Mouse (Mus musculus) myocyte (in vitro differentiated cells): Measurements from ENCODE around the gene Sox6. TPM values are rescaled to one million over a fixed set of nuclear protein-coding genes. Genes with fewer than 3 reads are reported as not detected.

Experiments
- H3K27me3 ChIP-seq: one replicate; pipeline ENCODE4 v1.6.1; 2011; ENCODE audit not compliant: control insufficient read depth, insufficient read depth, insufficient read length
- H3K36me3 ChIP-seq: one replicate; pipeline ENCODE4 v1.6.1; 2011; ENCODE audit not compliant: control insufficient read depth, insufficient read depth
- H3K4me2 ChIP-seq: one replicate; pipeline ENCODE4 v1.6.1; 2011; ENCODE audit warnings: low read depth, control low read depth
- H3K4me3 ChIP-seq: one replicate; pipeline ENCODE4 v1.5.1; 2011; ENCODE audit warnings: mild to moderate bottlenecking, control low read depth, moderate library complexity
- H3K79me2 ChIP-seq: one replicate; pipeline ENCODE4 v1.6.1; 2011; ENCODE audit not compliant: control insufficient read depth, insufficient read depth
- H3ac ChIP-seq: one replicate; pipeline ENCODE4 v1.6.1; 2011; ENCODE audit not compliant: control insufficient read depth, insufficient read length
- CEBPB ChIP-seq: IDR thresholded peaks from 2 replicates; pipeline ENCODE4 v1.6.1; 2011; ENCODE audit warnings: mild to moderate bottlenecking, moderate library complexity; ENCODE audit not compliant: poor library complexity, insufficient read depth, severe bottlenecking
- E2F4 ChIP-seq: IDR thresholded peaks from one replicate; pipeline ENCODE4 v1.6.1; 2011; ENCODE audit warnings: mild to moderate bottlenecking, control low read depth, moderate library complexity; ENCODE audit not compliant: insufficient read depth
- MAX ChIP-seq: IDR thresholded peaks from one replicate; pipeline ENCODE4 v1.6.1; 2011; ENCODE audit warnings: low read depth, mild to moderate bottlenecking, control low read depth
- MYOD1 ChIP-seq, 3 experiments: IDR thresholded peaks; one replicate each; pipeline ENCODE4 v1.6.1; 2011; ENCODE audit warnings: control low read depth in 2 of 3, low read depth in 2 of 3, mild to moderate bottlenecking in 2 of 3, moderate library complexity in 1 of 3; ENCODE audit not compliant: insufficient read length in 2 of 3, control insufficient read depth in 1 of 3
- MYOG ChIP-seq, 3 experiments: IDR thresholded peaks; one replicate each; pipeline ENCODE4 v1.6.1; 2011; ENCODE audit warnings: control low read depth in 2 of 3, low read depth in 2 of 3, mild to moderate bottlenecking in 2 of 3; ENCODE audit not compliant: insufficient read length in 2 of 3, control insufficient read depth in 1 of 3, insufficient read depth in 1 of 3
- POLR2A ChIP-seq: IDR thresholded peaks from one replicate; pipeline ENCODE4 v1.6.1; 2011; ENCODE audit warnings: low read depth, mild to moderate bottlenecking, control low read depth, moderate library complexity; ENCODE audit not compliant: insufficient read length
- POLR2AphosphoS2 ChIP-seq: IDR thresholded peaks from one replicate; pipeline ENCODE4 v1.6.1; 2011; ENCODE audit warnings: low read depth, control low read depth; ENCODE audit not compliant: insufficient read length
- REST ChIP-seq: IDR thresholded peaks from one replicate; pipeline ENCODE4 v1.6.1; 2011; ENCODE audit warnings: mild to moderate bottlenecking, control low read depth, moderate library complexity; ENCODE audit not compliant: insufficient read depth, insufficient read length
- SRF ChIP-seq: IDR thresholded peaks from one replicate; pipeline ENCODE4 v1.6.1; 2011; ENCODE audit warnings: low read depth; ENCODE audit not compliant: control insufficient read depth, insufficient read length
- TCF12 ChIP-seq: IDR thresholded peaks from one replicate; pipeline ENCODE4 v1.6.1; 2011; ENCODE audit warnings: mild to moderate bottlenecking, control low read depth; ENCODE audit not compliant: poor library complexity, insufficient read depth, severe bottlenecking
- TCF3 ChIP-seq: IDR thresholded peaks from one replicate; pipeline ENCODE4 v1.6.1; 2011; ENCODE audit warnings: low read depth, control low read depth; ENCODE audit not compliant: insufficient read length
- USF1 ChIP-seq: IDR thresholded peaks from one replicate; pipeline ENCODE4 v1.6.1; 2011; ENCODE audit warnings: low read depth, mild to moderate bottlenecking, control low read depth, moderate library complexity
- polyA plus RNA-seq: library from polyadenylated mRNA; unstranded; fragments of >200 nt; fragmentation: generic; extraction: Trizol; gene quantifications from one replicate; pipeline ENCODE4 v1.2.1, GENCODE M21; 2012; ENCODE audit warnings: missing spikeins

Sox6 gene
- polyA plus RNA-seq, 1 experiment: 0.11 TPM

GRCm38 (mm10) chr7:115539003-115539402 is 499.6 kb downstream of the Sox6 start:
- no peaks in the 10 kb centered on the region for H3K79me2 ChIP-seq
- TF ChIP-seq USF1 (no peak), E2F4 (no peak), MYOG (IDR thresholded peaks at IDR 0.05; ENCODE audit: control insufficient read depth in 1 of 3, insufficient read depth in 1 of 3, insufficient read length in 2 of 3, low read depth in 2 of 3) (no peak), POLR2AphosphoS2 (no peak), TCF12 (no peak), TCF3 (no peak), POLR2A (no peak), SRF (no peak), CEBPB (no peak), REST (no peak), MYOD1 (IDR thresholded peaks at IDR 0.05; ENCODE audit: control insufficient read depth in 1 of 3, insufficient read length in 2 of 3, low read depth in 2 of 3) (no peak), MAX (no peak)
- no peaks in the 10 kb centered on the region for H3K27me3 ChIP-seq
- no peak overlapping the region for H3ac ChIP-seq
- H3K4me2 ChIP-seq: no peak overlapping the region
- no peaks in the 10 kb centered on the region for H3K36me3 ChIP-seq
- H3K4me3 ChIP-seq: no peak overlapping the region

- TF ChIP-seq POLR2A: no peak
- no peak for TF ChIP-seq E2F4
- TF ChIP-seq MYOG (IDR thresholded peaks at IDR 0.05; ENCODE audit: control insufficient read depth in 1 of 3, insufficient read depth in 1 of 3, insufficient read length in 2 of 3, low read depth in 2 of 3): no peak
- no peak for TF ChIP-seq MAX
- TF ChIP-seq MYOD1 (IDR thresholded peaks at IDR 0.05; ENCODE audit: control insufficient read depth in 1 of 3, insufficient read length in 2 of 3, low read depth in 2 of 3): no peak
- no peak for TF ChIP-seq TCF3
- TF ChIP-seq REST: no peak
- TF ChIP-seq USF1: no peak
- TF ChIP-seq SRF: no peak
- H3K4me3 ChIP-seq: no peak overlapping the region
- H3ac ChIP-seq: no peak overlapping the region
- no peaks in the 10 kb centered on the region for H3K27me3 ChIP-seq
- no peaks in the 10 kb centered on the region for H3K36me3 ChIP-seq
- no peaks in the 10 kb centered on the region for H3K79me2 ChIP-seq
- no peak overlapping the region for H3K4me2 ChIP-seq
These were observed 501.0 kb downstream of the Sox6 start for GRCm38 (mm10) chr7:115537636-115538035.

- Histone ChIP-seq H3ac (no peak overlapping the region), H3K36me3 (no peaks in the 10 kb centered on the region), H3K79me2 (no peaks in the 10 kb centered on the region), H3K4me2 (no peak overlapping the region), H3K27me3 (no peaks in the 10 kb centered on the region), H3K4me3 (no peak overlapping the region)
- TF ChIP-seq POLR2A: no peak
- no peak for TF ChIP-seq MAX
- no peak for TF ChIP-seq MYOD1 (IDR thresholded peaks at IDR 0.05; ENCODE audit: control insufficient read depth in 1 of 3, insufficient read length in 2 of 3, low read depth in 2 of 3)
- no peak for TF ChIP-seq MYOG (IDR thresholded peaks at IDR 0.05; ENCODE audit: control insufficient read depth in 1 of 3, insufficient read depth in 1 of 3, insufficient read length in 2 of 3, low read depth in 2 of 3)
- TF ChIP-seq TCF3: no peak
- no peak for TF ChIP-seq POLR2AphosphoS2
- no peak for TF ChIP-seq USF1
- no peak for TF ChIP-seq SRF
- no peak for TF ChIP-seq REST
- TF ChIP-seq E2F4: no peak
- TF ChIP-seq CEBPB: no peak
- TF ChIP-seq TCF12: no peak
These were observed 502.1 kb downstream of the Sox6 start for GRCm38 (mm10) chr7:115536521-115536920.

GRCm38 (mm10) chr7:115531875-115532274 is 506.7 kb downstream of the Sox6 start:
- H3ac ChIP-seq: no peak overlapping the region
- H3K4me2 ChIP-seq: no peak overlapping the region
- no peak overlapping the region for H3K4me3 ChIP-seq
- H3K27me3 ChIP-seq: no peaks in the 10 kb centered on the region
- TF ChIP-seq USF1 (no peak), CEBPB (no peak), TCF12 (no peak), POLR2AphosphoS2 (no peak), MAX (no peak), MYOD1 (IDR thresholded peaks at IDR 0.05; ENCODE audit: control insufficient read depth in 1 of 3, insufficient read length in 2 of 3, low read depth in 2 of 3) (no peak), MYOG (IDR thresholded peaks at IDR 0.05; ENCODE audit: control insufficient read depth in 1 of 3, insufficient read depth in 1 of 3, insufficient read length in 2 of 3, low read depth in 2 of 3) (no peak), SRF (no peak), TCF3 (no peak), E2F4 (no peak), REST (no peak), POLR2A (no peak)
- H3K36me3 ChIP-seq: no peaks in the 10 kb centered on the region
- H3K79me2 ChIP-seq: no peaks in the 10 kb centered on the region
